Mouse (Mus musculus): ENCODE results near the gene Peg12.

GRCm38 (mm10) chr7:62418346-62418745 is 46.0 kb downstream of the Peg12 start:
- no peak for TF ChIP-seq POLR2A (IDR thresholded peaks at IDR 0.05; ENCODE audit: low read depth, low read length)
- no peak for TF ChIP-seq CTCF (IDR thresholded peaks at IDR 0.05; ENCODE audit: extremely low read depth, insufficient read length, insufficient replicate concordance, low read depth, low read length)
